Mouse (Mus musculus) MEL (cell line): Measurements from ENCODE around the gene Gm20388. TPM values are rescaled to one million over a fixed set of nuclear protein-coding genes. Genes with fewer than 3 reads are reported as not detected.

Experiments used
- DNase-seq: peaks from one replicate; pipeline ENCODE4 v3.0.0; 2011; ENCODE audit warnings: low read depth, low spot score
- H3K27ac ChIP-seq: 2 replicates; pipeline ENCODE4 v1.5.1; 2012; ENCODE audit warnings: low read depth, mild to moderate bottlenecking, control low read depth, low read length, moderate library complexity; ENCODE audit not compliant: control insufficient read depth
- H3K27me3 ChIP-seq, 2 experiments: fragments of 150-350 bp in 1 of 2; sonication (generic) in 1 of 2; 2 replicates each; pipeline ENCODE4 v1.6.1; 2012; ENCODE audit warnings: low read length in 2 of 2, mild to moderate bottlenecking in 2 of 2, improper control_type of control experiment in 1 of 2, moderate library complexity in 1 of 2; ENCODE audit not compliant: insufficient read depth in 2 of 2, control insufficient read depth in 1 of 2
- H3K36me3 ChIP-seq, 2 experiments: 2 replicates each; pipeline ENCODE4 v1.6.1; 2012 to 2014; ENCODE audit warnings: low read length in 2 of 2, improper control_type of control experiment in 1 of 2, inconsistent platforms in 1 of 2, mild to moderate bottlenecking in 1 of 2; ENCODE audit not compliant: insufficient read depth in 2 of 2, control insufficient read depth in 1 of 2
- H3K4me1 ChIP-seq, 2 experiments: fragments of 150-350 bp in 1 of 2; sonication (generic) in 1 of 2; 2 replicates each; pipeline ENCODE4 v1.6.1; 2012; ENCODE audit warnings: low read length in 2 of 2, improper control_type of control experiment in 1 of 2, mild to moderate bottlenecking in 1 of 2; ENCODE audit not compliant: insufficient read depth in 2 of 2, control insufficient read depth in 1 of 2
- H3K4me3 ChIP-seq, 2 experiments: fragments of 150-350 bp in 1 of 2; sonication (generic) in 1 of 2; 2 replicates each; pipeline ENCODE4 v1.5.1; 2012; ENCODE audit warnings: low read depth in 2 of 2, low read length in 2 of 2, mild to moderate bottlenecking in 2 of 2, moderate library complexity in 2 of 2, control low read depth in 1 of 2, improper control_type of control experiment in 1 of 2; ENCODE audit not compliant: control insufficient read depth in 1 of 2, insufficient read depth in 1 of 2
- H3K79me2 ChIP-seq: 2 replicates; pipeline ENCODE4 v1.6.1; 2012; ENCODE audit warnings: mild to moderate bottlenecking, low read length, moderate library complexity; ENCODE audit not compliant: control insufficient read depth, poor library complexity, insufficient read depth
- H3K9ac ChIP-seq: 2 replicates; pipeline ENCODE4 v1.6.1; 2012; ENCODE audit warnings: low read depth, mild to moderate bottlenecking, control low read depth, low read length, moderate library complexity; ENCODE audit not compliant: control insufficient read depth, poor library complexity, severe bottlenecking
- H3K9me3 ChIP-seq: fragments of 150-350 bp; sonication (generic); replicated peaks from 2 replicates; pipeline ENCODE4 v1.6.1; 2012; ENCODE audit warnings: mild to moderate bottlenecking, low read length, improper control_type of control experiment, moderate library complexity; ENCODE audit not compliant: insufficient read depth
- BHLHE40 ChIP-seq: IDR thresholded peaks from 2 replicates; pipeline ENCODE4 v1.6.1; 2012; ENCODE audit warnings: low read depth, mild to moderate bottlenecking, inconsistent platforms, low read length, improper control_type of control experiment, borderline replicate concordance
- CHD1 ChIP-seq: IDR thresholded peaks from 2 replicates; pipeline ENCODE4 v1.6.1; 2012; ENCODE audit warnings: low read depth, mild to moderate bottlenecking, inconsistent platforms, low read length, improper control_type of control experiment
- CHD2 ChIP-seq: IDR thresholded peaks from 2 replicates; pipeline ENCODE4 v1.6.1; 2011; ENCODE audit warnings: low read length, improper control_type of control experiment
- CTCF ChIP-seq, 3 experiments: IDR thresholded peaks in 2 of 3; conservative IDR thresholded peaks in 1 of 3; 2 replicates each; pipeline ENCODE4 v1.5.1; 2011 to 2012; ENCODE audit warnings: low read length in 3 of 3, low read depth in 2 of 3, mild to moderate bottlenecking in 2 of 3, improper control_type of control experiment in 1 of 3, inconsistent platforms in 1 of 3, mixed read lengths in 1 of 3, moderate library complexity in 1 of 3; ENCODE audit not compliant: control insufficient read depth in 1 of 3, insufficient read depth in 1 of 3, poor library complexity in 1 of 3, severe bottlenecking in 1 of 3
- GATA1 ChIP-seq: IDR thresholded peaks from 2 replicates; pipeline ENCODE4 v1.6.1; 2011; ENCODE audit warnings: low read depth, low read length, improper control_type of control experiment
- HCFC1 ChIP-seq: IDR thresholded peaks from 2 replicates; pipeline ENCODE4 v1.6.1; 2012; ENCODE audit warnings: low read depth, mild to moderate bottlenecking, inconsistent platforms, low read length, improper control_type of control experiment, moderate library complexity
- MAX ChIP-seq: IDR thresholded peaks from 2 replicates; pipeline ENCODE4 v1.6.1; 2011; ENCODE audit warnings: low read length, improper control_type of control experiment
- MEF2A ChIP-seq: IDR thresholded peaks from 2 replicates; pipeline ENCODE4 v1.6.1; 2014; ENCODE audit warnings: low read depth, mild to moderate bottlenecking, inconsistent platforms, low read length, improper control_type of control experiment; ENCODE audit not compliant: poor library complexity, insufficient replicate concordance, severe bottlenecking; ENCODE audit errors: extremely low read depth
- MXI1 ChIP-seq: IDR thresholded peaks from 2 replicates; pipeline ENCODE4 v1.6.1; 2011; ENCODE audit warnings: mild to moderate bottlenecking, low read depth, low read length, improper control_type of control experiment
- MYC ChIP-seq: IDR thresholded peaks from 2 replicates; pipeline ENCODE4 v1.6.1; 2011; ENCODE audit warnings: low read depth, mild to moderate bottlenecking, low read length, improper control_type of control experiment, moderate library complexity
- NELFE ChIP-seq: IDR thresholded peaks from 2 replicates; pipeline ENCODE4 v1.6.1; 2011; ENCODE audit warnings: low read depth, low read length, improper control_type of control experiment
- NRF1 ChIP-seq: IDR thresholded peaks from 2 replicates; pipeline ENCODE4 v1.6.1; 2014; ENCODE audit warnings: low read depth, mild to moderate bottlenecking, inconsistent platforms, low read length, improper control_type of control experiment, moderate library complexity; ENCODE audit not compliant: poor library complexity, insufficient read depth, severe bottlenecking
- POLR2A ChIP-seq, 2 experiments: IDR thresholded peaks; 2 replicates each; pipeline ENCODE4 v1.6.1; 2011 to 2012; ENCODE audit warnings: low read length in 2 of 2, mild to moderate bottlenecking in 2 of 2, control low read depth in 1 of 2, improper control_type of control experiment in 1 of 2, low read depth in 1 of 2, moderate library complexity in 1 of 2; ENCODE audit not compliant: control insufficient read depth in 1 of 2, insufficient read depth in 1 of 2, poor library complexity in 1 of 2
- POLR2AphosphoS2 ChIP-seq: IDR thresholded peaks from 2 replicates; pipeline ENCODE4 v1.6.1; 2011; ENCODE audit warnings: low read length, improper control_type of control experiment
- RCOR1 ChIP-seq: IDR thresholded peaks from 2 replicates; pipeline ENCODE4 v1.6.1; 2012; ENCODE audit warnings: low read depth, mild to moderate bottlenecking, inconsistent platforms, low read length, improper control_type of control experiment
- SMC3 ChIP-seq: IDR thresholded peaks from 2 replicates; pipeline ENCODE4 v1.6.1; 2011; ENCODE audit warnings: low read depth, low read length, improper control_type of control experiment
- TAL1 ChIP-seq: IDR thresholded peaks from 2 replicates; pipeline ENCODE4 v1.6.1; 2012; ENCODE audit warnings: mild to moderate bottlenecking, inconsistent platforms, low read length, moderate library complexity, mixed read lengths
- TCF12 ChIP-seq: IDR thresholded peaks from 2 replicates; pipeline ENCODE4 v1.6.1; 2014; ENCODE audit warnings: low read depth, mild to moderate bottlenecking, inconsistent platforms, low read length, improper control_type of control experiment, moderate library complexity
- UBTF ChIP-seq: IDR thresholded peaks from 2 replicates; pipeline ENCODE4 v1.6.1; 2012; ENCODE audit warnings: low read depth, mild to moderate bottlenecking, inconsistent platforms, low read length, improper control_type of control experiment, moderate library complexity, borderline replicate concordance; ENCODE audit not compliant: insufficient read depth
- USF1 ChIP-seq: IDR thresholded peaks from 2 replicates; pipeline ENCODE4 v1.6.1; 2014; ENCODE audit warnings: low read depth, mild to moderate bottlenecking, inconsistent platforms, low read length, improper control_type of control experiment, moderate library complexity
- ZMIZ1 ChIP-seq: IDR thresholded peaks from 2 replicates; pipeline ENCODE4 v1.6.1; 2012; ENCODE audit warnings: low read depth, mild to moderate bottlenecking, inconsistent platforms, low read length, improper control_type of control experiment, moderate library complexity
- ZNF384 ChIP-seq: IDR thresholded peaks from 2 replicates; pipeline ENCODE4 v1.6.1; 2012; ENCODE audit warnings: low read depth, mild to moderate bottlenecking, inconsistent platforms, low read length, improper control_type of control experiment
- polyA plus RNA-seq, 2 experiments: library from polyadenylated mRNA; stranded (reverse) in 1 of 2; unstranded in 1 of 2; fragments of >175 nt in 1 of 2; fragments of >200 nt in 1 of 2; gene quantifications; 2 replicates each; pipeline versions ENCODE4 v1.2.1 to v1.2.4; 2012; ENCODE audit warnings: low replicate concordance in 2 of 2, low read depth in 1 of 2; ENCODE audit not compliant: insufficient read length in 2 of 2, insufficient read depth in 1 of 2, missing spikeins in 1 of 2
- total RNA-seq: library from RNA; depleted of rRNA; stranded (reverse); fragments of 300-350 nt; gene quantifications from 2 replicates; pipeline ENCODE4 v1.2.3, GENCODE M21; 2012

Gene Gm20388
- total and polyA plus RNA-seq, 3 experiments = 11.1 to 17.8 TPM; not detected in 1

- Histone ChIP-seq H3K4me3 (no peak overlapping the region), H3K9me3 (no peaks in the 10 kb centered on the region), H3K79me2 (no peaks in the 10 kb centered on the region), H3K27ac (no peak overlapping the region), H3K9ac (no peak overlapping the region), H3K4me1 (no peaks in the 10 kb centered on the region), H3K27me3 (peaks cover 0 to 6% of the 10 kb centered on the region in 2 experiments; a peak in 3 of 4 replicates), H3K36me3 (no peaks in the 10 kb centered on the region)
- no peak for DNase-seq
- TF ChIP-seq TAL1 = no peak
These were observed 96.5 kb downstream of the Gm20388 start for GRCm38 (mm10) chr8:120007178-120007577.

- peaks cover 0 to 3% of the 10 kb centered on the region in 2 experiments; a peak in 3 of 4 replicates for H3K27me3 ChIP-seq
- H3K4me3 ChIP-seq = no peak overlapping the region
- no peak for DNase-seq
- TF ChIP-seq NRF1 (no peak), MYC (no peak), ZNF384 (no peak), TCF12 (no peak), SMC3 (no peak), USF1 (peak; percentile 61; the same call in 1 of the 2 replicates), MAX (no peak), MEF2A (no peak)
- H3K36me3 ChIP-seq = peaks cover 0 to 9% of the 10 kb centered on the region in 2 experiments; a peak in 2 of 4 replicates
- H3K9ac ChIP-seq = no peak overlapping the region
- H3K9me3 ChIP-seq = no peaks in the 10 kb centered on the region
- no peak overlapping the region for H3K27ac ChIP-seq
- H3K79me2 ChIP-seq = no peaks in the 10 kb centered on the region
- peaks cover 3 to 15% of the 10 kb centered on the region in 2 experiments for H3K4me1 ChIP-seq
These were observed 98.6 kb downstream of the Gm20388 start for GRCm38 (mm10) chr8:120009284-120009683.

- H3K9ac ChIP-seq = no peak overlapping the region
- no peak overlapping the region for H3K27ac ChIP-seq
- H3K27me3 ChIP-seq = no peaks in the 10 kb centered on the region; a peak in 2 of 4 replicates
- H3K4me1 ChIP-seq = peaks cover 9 to 23% of the 10 kb centered on the region in 2 experiments
- peaks cover 0 to 12% of the 10 kb centered on the region in 2 experiments; a peak in 2 of 4 replicates for H3K36me3 ChIP-seq
- no peaks in the 10 kb centered on the region for H3K9me3 ChIP-seq
- no peaks in the 10 kb centered on the region for H3K79me2 ChIP-seq
- no peak for DNase-seq
- TF ChIP-seq HCFC1 (no peak), CHD1 (no peak), MAX (no peak), CHD2 (no peak), ZMIZ1 (no peak), POLR2AphosphoS2 (no peak), NELFE (no peak), BHLHE40 (no peak), UBTF (no peak), POLR2A (IDR thresholded peaks at IDR 0.05; ENCODE audit: control insufficient read depth in 1 of 2, insufficient read depth in 1 of 2, low read depth in 1 of 2, low read length in 2 of 2, poor library complexity in 1 of 2) (no peak), MXI1 (no peak), RCOR1 (no peak), CTCF (IDR thresholded peaks at IDR 0.05 in 2 of 3, conservative IDR thresholded peaks at IDR 0.05 in 1 of 3; ENCODE audit: control insufficient read depth in 1 of 3, insufficient read depth in 1 of 3, low read depth in 2 of 3, low read length in 3 of 3, poor library complexity in 1 of 3, severe bottlenecking in 1 of 3) (no peak), GATA1 (no peak), NRF1 (no peak), MEF2A (no peak), ZNF384 (no peak)
- no peak overlapping the region for H3K4me3 ChIP-seq
These were observed 101.8 kb downstream of the Gm20388 start for GRCm38 (mm10) chr8:120012491-120012890.
